Mouse (Mus musculus) midbrain, embryonic 16.5 days (tissue): Measurements from ENCODE around the gene P4hb. TPM values are rescaled to one million over a fixed set of nuclear protein-coding genes. Genes with fewer than 3 reads are reported as not detected.

Experiments
- ATAC-seq: fragments of 200-750 bp; cut with Nextera tagmentation; 2 replicates; pipeline ENCODE4 v1.8.0; 2017; ENCODE audit warnings: moderate TSS enrichment
- H3K27ac ChIP-seq: fragments of 300-500 bp; sonication (generic); 2 replicates; pipeline ENCODE4 v1.5.1; 2014; ENCODE audit warnings: mild to moderate bottlenecking, low read length, mixed read lengths
- H3K27me3 ChIP-seq: fragments of 300-500 bp; sonication (generic); 2 replicates; pipeline ENCODE4 v1.6.1; 2014; ENCODE audit warnings: low read depth, low read length, mixed read lengths; ENCODE audit not compliant: control insufficient read depth, insufficient read depth
- H3K36me3 ChIP-seq: fragments of 300-500 bp; sonication (generic); 2 replicates; pipeline ENCODE4 v1.6.1; 2014; ENCODE audit warnings: mild to moderate bottlenecking, low read length, moderate library complexity, mixed read lengths; ENCODE audit not compliant: control insufficient read depth, insufficient read depth
- H3K4me1 ChIP-seq: fragments of 300-500 bp; sonication (generic); 2 replicates; pipeline ENCODE4 v1.6.1; 2014; ENCODE audit warnings: mild to moderate bottlenecking, low read length, mixed read lengths; ENCODE audit not compliant: control insufficient read depth, insufficient read depth
- H3K4me2 ChIP-seq: fragments of 300-500 bp; sonication (generic); 2 replicates; pipeline ENCODE4 v1.6.1; 2014; ENCODE audit warnings: mild to moderate bottlenecking, low read length, mixed read lengths
- H3K4me3 ChIP-seq: fragments of 300-500 bp; sonication (generic); 2 replicates; pipeline ENCODE4 v1.5.1; 2014; ENCODE audit warnings: low read depth, mild to moderate bottlenecking, low read length, moderate library complexity, mixed read lengths
- H3K9ac ChIP-seq: fragments of 300-500 bp; sonication (generic); 2 replicates; pipeline ENCODE4 v1.6.1; 2014; ENCODE audit warnings: low read depth, low read length, mixed read lengths
- H3K9me3 ChIP-seq: fragments of 300-500 bp; sonication (generic); replicated peaks from 2 replicates; pipeline ENCODE4 v1.6.1; 2014; ENCODE audit warnings: mild to moderate bottlenecking, low read length, mixed read lengths; ENCODE audit not compliant: control insufficient read depth, poor library complexity, severe bottlenecking
- WGBS: fragments of 180-500 bp; shearing (Covaris S2); extraction: QIAGEN DNeasy Blood & Tissue Kit; methylation state at CpG from one replicate; pipeline ENCODE4 v1.1.7; 2014; 5-methylcytosine and 5-hydroxymethylcytosine counted together
- polyA plus RNA-seq: library from polyadenylated mRNA; unstranded; fragments of >200 nt; fragmentation: Nextera tagmentation; extraction: Ambion mirVana; gene quantifications from 2 replicates; pipeline ENCODE4 v1.2.1, GENCODE M21; 2015

P4hb gene
- polyA plus RNA-seq = 233 and 257 TPM in 2 replicates

DNA sequence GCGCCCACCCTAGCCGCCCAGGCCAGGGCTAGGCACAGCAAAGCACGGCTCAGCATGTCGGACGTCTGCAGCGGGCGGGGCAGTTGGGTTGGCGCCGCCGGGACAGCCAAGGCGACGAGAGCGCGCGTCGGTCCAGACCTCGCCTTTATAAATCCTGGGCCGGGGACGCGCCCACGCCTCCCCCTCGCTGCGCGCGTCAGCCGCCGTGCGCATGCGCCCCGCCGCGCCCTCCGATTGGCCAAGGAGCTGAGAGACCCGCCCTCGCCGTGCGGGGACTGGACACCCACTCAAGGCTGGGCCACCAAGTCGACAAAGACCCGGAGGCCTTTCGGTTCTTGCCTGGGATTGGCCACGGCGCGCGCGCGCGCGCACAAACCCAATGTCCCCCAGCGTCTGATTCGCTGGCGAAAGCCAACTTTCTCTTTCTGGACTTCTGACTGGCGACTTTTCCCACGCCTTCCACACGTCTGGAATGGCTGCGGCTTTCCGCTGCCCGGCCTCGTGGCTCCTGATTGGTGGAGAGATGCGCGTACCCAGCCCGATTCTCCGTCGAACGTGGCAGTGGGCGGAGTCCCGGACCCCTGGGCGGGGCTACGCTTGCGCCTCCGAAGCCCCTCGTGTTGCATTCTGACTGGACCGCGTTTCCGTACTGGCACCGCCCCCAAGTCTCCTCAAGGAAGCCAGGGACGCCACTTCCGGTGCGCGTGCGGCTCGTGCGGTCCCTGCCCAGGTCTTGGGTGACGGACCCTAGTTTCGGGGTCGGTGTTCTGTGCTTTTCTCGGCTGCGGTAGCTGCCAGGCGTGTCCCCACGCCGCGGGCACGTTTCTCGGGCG, at the start of gene P4hb:
Gene P4hb, minus strand, starts transcription at position 502 of the 833 bp plus-strand sequence.
- Histone ChIP-seq H3K27me3 (no peaks in the 10 kb centered on the region), H3K9me3 (no peaks in the 10 kb centered on the region), H3K9ac (peak within 1 kb of the TSS; percentile 85), H3K36me3 (peaks cover 22% of the 10 kb centered on the region), H3K27ac (peak within 1 kb of the TSS; percentile 92), H3K4me2 (peak within 1 kb of the TSS; percentile 97), H3K4me3 (peak within 1 kb of the TSS; percentile 91), H3K4me1 (peaks cover 19% of the 10 kb centered on the region)
- WGBS = under 1% methylated on average over 91 of the region's 94 CpGs
- ATAC-seq = peak; percentile 97

DNA sequence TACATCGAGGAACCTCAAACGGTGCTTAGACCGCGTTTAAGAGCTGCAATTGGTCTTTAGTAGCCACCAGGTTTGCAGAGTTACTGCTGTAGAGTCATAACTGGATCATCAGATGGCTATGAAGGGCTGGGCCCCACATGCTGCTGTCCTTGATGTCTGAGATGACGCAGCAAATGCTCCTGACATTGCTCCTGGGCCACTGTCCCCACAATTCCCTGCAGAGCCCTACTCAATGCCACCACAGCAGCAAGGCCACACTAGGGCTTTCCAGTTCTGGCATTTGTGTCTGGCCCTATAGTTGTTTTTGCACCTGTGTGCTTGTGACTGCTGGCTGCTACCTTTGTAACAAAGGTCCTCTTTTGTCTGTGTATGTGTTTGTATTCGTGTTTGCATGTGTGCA, 49.8 kb upstream of the P4hb start:
- no peak for ATAC-seq
- no peak overlapping the region for H3K9ac ChIP-seq
- WGBS = 92% methylated on average over 6 of the region's 6 CpGs
- H3K4me2 ChIP-seq = no peak overlapping the region
- H3K4me1 ChIP-seq = peaks cover 19% of the 10 kb centered on the region
- H3K36me3 ChIP-seq = peaks cover 30% of the 10 kb centered on the region
- no peak overlapping the region for H3K27ac ChIP-seq
- H3K4me3 ChIP-seq = no peak overlapping the region
- H3K27me3 ChIP-seq = no peaks in the 10 kb centered on the region
- no peaks in the 10 kb centered on the region for H3K9me3 ChIP-seq

DNA sequence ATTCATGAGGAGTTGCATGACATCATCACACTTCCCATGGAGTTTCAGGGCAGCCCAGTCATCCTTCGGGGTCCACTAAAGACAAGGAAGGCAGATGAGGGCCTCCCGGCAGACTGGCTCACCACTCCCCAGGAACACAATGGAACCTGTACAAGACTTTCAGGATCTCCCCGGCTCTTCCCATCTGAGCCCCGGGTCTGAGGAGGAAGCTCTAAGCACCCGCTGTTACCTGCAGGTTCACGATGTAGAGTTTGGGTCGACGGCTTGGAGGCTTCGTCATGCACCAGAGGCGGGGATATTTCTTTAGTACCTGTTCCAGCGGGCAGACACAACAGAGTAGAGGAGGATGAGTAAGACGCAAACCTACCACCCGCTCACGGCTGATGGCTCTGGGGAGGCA, 47.1 kb upstream of the P4hb start:
- 94% methylated on average over 14 of the region's 14 CpGs for WGBS
- Histone ChIP-seq H3K36me3 (peaks cover 33% of the 10 kb centered on the region), H3K27me3 (no peaks in the 10 kb centered on the region)

DNA sequence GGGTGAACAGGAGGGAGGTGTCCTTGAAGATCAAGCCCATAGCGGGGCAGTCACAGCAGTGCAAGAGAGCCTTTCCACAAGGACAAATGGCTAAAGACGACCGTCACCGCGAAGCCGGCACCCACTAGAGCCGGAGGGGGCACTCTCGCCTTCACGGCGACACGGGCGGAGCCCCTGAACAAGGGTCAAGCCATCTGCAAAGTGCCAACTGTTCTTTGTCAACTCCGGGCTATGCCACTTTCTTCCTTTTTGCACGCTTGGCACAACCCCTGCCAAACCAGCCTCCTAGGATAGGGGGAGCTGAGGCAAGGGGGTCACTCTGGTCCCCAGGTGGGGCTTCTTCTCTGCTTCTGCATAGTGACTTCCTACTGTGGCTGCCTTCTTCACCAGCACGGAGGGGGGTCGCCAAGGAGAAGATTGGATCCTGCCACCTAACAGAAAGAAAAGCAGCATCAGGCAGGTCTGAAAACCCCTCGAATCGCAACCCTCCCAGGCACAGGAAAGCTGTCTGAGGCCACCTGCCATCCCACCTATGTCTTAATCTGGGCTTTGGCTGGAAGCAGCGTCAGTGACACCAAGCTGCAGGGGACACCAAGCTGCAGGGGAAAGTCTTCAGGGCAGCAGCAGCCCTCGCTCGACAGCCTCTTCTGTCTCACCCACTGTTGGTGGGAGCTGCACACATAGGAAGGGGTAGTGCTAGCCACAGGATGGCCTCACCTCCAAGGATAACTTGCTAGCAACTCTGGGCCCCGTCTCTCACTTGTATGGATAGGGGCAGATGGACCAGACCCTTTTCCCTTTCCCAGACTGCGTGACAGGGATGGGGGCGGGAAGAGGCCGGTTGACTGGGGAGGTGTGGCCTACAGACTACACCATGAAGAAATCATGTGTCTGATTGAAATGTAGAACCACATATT, 45.8 kb upstream of the P4hb start:
- Histone ChIP-seq H3K9me3 (no peaks in the 10 kb centered on the region), H3K36me3 (peaks cover 35% of the 10 kb centered on the region), H3K27me3 (no peaks in the 10 kb centered on the region), H3K4me3 (no peak overlapping the region), H3K4me2 (no peak overlapping the region), H3K9ac (no peak overlapping the region), H3K27ac (no peak overlapping the region), H3K4me1 (peaks cover 25% of the 10 kb centered on the region)
- ATAC-seq = no peak
- 91% methylated on average over 25 of the region's 25 CpGs for WGBS

More for the DNA sequence above, 47.1 kb upstream of the P4hb start:
- H3K9ac ChIP-seq = no peak overlapping the region
- no peak overlapping the region for H3K27ac ChIP-seq
- H3K4me3 ChIP-seq = no peak overlapping the region
- H3K4me1 ChIP-seq = peaks cover 31% of the 10 kb centered on the region
- no peak overlapping the region for H3K4me2 ChIP-seq
- H3K9me3 ChIP-seq = no peaks in the 10 kb centered on the region
- ATAC-seq = no peak

DNA sequence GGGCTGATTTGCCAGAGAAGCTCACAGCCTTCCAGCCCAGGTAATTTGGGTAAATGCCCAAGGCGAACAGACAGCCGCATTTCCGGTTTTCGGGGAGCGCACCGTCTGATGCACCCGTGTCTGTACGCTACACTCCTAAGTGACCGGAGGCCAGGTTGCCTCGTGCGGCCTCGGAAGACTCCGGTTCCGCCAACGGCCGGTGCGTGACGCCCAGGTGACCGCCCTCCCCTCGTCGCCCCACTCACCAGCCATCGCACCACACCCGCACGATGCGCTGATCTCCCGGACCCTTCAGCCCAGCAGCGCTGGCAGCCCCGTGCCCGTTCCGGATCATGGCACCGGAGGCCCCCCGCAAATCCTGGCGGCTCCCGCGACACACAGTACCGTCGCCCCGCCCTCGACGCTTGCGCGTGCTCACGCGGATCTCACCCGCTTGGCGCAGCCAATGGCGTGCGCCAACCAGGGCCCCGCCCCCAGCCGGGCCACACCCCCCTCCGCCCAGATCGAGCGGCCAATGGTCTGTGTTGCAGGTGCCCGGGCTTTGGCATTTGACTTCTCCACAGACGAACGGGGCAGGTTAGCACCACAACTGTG, 44.6 kb upstream of the P4hb start, which contains the start of gene Pcyt2:
Gene Pcyt2, minus strand, starts transcription at position 418 of the 594 bp plus-strand sequence.
- peak; percentile 95 for ATAC-seq
- Histone ChIP-seq H3K9me3 (no peaks in the 10 kb centered on the region), H3K4me2 (peak within 1 kb of the TSS; percentile 94), H3K9ac (peak within 1 kb of the TSS; percentile 87), H3K27me3 (no peaks in the 10 kb centered on the region), H3K27ac (peak within 1 kb of the TSS; percentile 89), H3K4me3 (peak within 1 kb of the TSS; percentile 80), H3K4me1 (peaks cover 19% of the 10 kb centered on the region), H3K36me3 (peaks cover 42% of the 10 kb centered on the region)
- whole genome bisulfite sequencing = 1% methylated on average over 56 of the region's 56 CpGs

DNA sequence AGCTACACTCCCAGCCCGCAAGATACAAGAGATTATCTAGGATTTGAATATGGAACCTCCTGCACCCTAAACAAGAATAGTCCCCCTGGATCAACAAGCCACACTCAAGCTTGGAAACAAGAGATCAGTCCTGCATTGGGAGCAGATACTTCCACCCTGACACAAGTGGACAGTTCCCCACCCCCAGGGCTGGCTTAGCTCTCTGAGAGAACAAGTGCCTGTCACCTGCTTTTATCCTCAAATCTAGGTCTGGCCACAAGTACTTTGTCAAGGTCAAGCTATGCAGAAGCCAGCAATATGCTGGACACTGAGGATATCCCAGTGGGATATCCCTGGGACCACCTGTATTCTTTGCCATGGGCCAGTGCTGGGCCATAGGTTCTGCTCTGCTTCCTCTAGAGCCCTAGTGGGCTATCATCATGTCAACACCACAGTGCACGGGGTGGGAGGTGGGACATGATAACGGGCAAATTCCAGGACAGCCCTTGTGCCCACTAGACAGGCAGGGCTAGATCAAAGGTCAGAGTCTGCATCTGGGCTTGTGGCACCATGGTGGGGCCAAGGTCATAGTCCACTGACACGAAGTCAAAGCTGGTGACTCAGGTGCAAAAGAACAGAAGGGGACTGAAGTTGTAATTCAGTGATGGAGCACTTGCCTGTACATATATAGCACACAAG, 43.7 kb upstream of the P4hb start:
- Histone ChIP-seq H3K4me1 (peaks cover 19% of the 10 kb centered on the region), H3K4me2 (peak overlapping the region; percentile 94), H3K4me3 (peak overlapping the region; percentile 80), H3K36me3 (peaks cover 46% of the 10 kb centered on the region), H3K9ac (peak overlapping the region; percentile 87), H3K27me3 (no peaks in the 10 kb centered on the region), H3K27ac (peak overlapping the region; percentile 89), H3K9me3 (no peaks in the 10 kb centered on the region)
- 51% methylated on average over 4 of the region's 4 CpGs for WGBS
- ATAC-seq = no peak

DNA sequence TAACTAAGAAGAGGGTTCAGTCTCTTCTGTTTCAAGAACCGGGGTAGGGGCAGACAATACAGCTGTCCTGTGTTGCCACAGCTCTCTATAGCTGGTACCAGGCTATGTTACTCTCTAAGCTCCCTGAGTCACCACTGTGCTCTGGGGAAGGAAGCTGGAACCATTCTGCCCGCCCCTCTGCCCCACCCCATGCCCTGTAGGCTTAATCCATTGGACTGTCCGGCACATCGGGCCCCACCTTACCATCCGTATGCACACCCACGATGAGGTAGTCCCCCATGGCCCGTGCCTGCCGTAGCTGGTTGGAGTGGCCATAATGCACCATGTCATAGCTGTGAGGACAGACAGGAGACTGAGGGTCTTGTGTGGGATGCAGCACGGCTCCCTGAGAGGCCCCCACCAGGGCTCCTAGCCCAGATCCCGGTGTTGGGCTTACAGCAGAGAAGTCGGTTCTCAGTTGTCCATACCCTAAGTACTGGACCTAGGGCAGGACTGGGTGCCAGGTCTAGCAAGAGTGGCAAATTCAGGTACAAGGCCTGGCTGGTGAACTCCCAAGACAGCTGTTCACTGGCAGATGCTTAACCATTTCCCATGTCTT, 42.7 kb upstream of the P4hb start:
- Histone ChIP-seq H3K9ac (peak overlapping the region; percentile 25; the same call in 1 of the 2 replicates), H3K4me1 (peaks cover 19% of the 10 kb centered on the region), H3K9me3 (no peaks in the 10 kb centered on the region), H3K36me3 (peaks cover 44% of the 10 kb centered on the region), H3K4me3 (no peak overlapping the region), H3K4me2 (peak overlapping the region; percentile 94; the same call in 1 of the 2 replicates), H3K27ac (no peak overlapping the region), H3K27me3 (no peaks in the 10 kb centered on the region)
- 91% methylated on average over 11 of the region's 11 CpGs for WGBS
- ATAC-seq = no peak

DNA sequence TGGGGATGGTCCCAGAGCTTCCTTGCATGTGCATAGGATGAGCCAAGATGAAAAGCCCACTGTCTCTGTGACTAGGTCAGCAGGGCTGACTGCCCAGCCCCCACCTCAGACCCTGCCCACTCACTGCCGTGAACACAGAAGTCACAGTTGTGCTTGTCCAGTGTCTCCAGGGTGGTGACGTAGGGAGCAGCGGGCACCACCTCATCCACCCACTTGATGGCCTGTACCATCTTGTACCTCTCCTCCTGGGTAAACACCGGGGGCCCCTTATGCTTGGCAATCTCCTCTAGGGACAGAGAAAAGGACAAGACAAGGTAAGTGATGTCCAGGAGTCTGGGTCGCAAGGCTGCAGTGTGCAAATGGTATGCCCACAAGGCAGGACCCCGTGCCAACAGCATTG, 42.1 kb upstream of the P4hb start:
- ATAC-seq = no peak
- H3K4me3 ChIP-seq = no peak overlapping the region
- no peak overlapping the region for H3K27ac ChIP-seq
- WGBS = 94% methylated on average over 6 of the region's 6 CpGs
- no peak overlapping the region for H3K9ac ChIP-seq
- H3K4me1 ChIP-seq = peaks cover 19% of the 10 kb centered on the region
- no peak overlapping the region for H3K4me2 ChIP-seq
- H3K36me3 ChIP-seq = peaks cover 44% of the 10 kb centered on the region
- no peaks in the 10 kb centered on the region for H3K27me3 ChIP-seq
- H3K9me3 ChIP-seq = no peaks in the 10 kb centered on the region
